Mouse (Mus musculus) lung, postnatal 4 days (tissue): ENCODE measurements around the gene Nup107.
"Not testable (repeated sequence)": the region's sequence is repeated elsewhere in the genome, so short reads cannot be mapped to it uniquely, and the experiment has no call there.

ENCODE experiments used
- DNase-seq, 2 experiments: peaks; one replicate each; pipeline ENCODE4 v3.0.0; 2021

Gene Nup107

GRCm38 (mm10) chr10:117732962-117733592 is 59.4 kb downstream of the Nup107 start:
- DNase-seq: peak in 1 of 2 experiments; percentile 4

- DNase-seq: no peak
Observed at GRCm38 (mm10) chr10:117732184-117732583, 60.3 kb downstream of the Nup107 start.

- DNase-seq: peak; percentile 75 to 78
Observed at GRCm38 (mm10) chr10:117731244-117732101, 61.0 kb downstream of the Nup107 start.

GRCm38 (mm10) chr10:117730637-117731203 is 61.8 kb downstream of the Nup107 start:
- DNase-seq: no peak

GRCm38 (mm10) chr10:117730140-117730539 is 62.4 kb downstream of the Nup107 start:
- no peak for DNase-seq

- DNase-seq: peak; percentile 61 to 83
Observed at GRCm38 (mm10) chr10:117729139-117729814, 63.2 kb downstream of the Nup107 start.

- DNase-seq: peak in 1 of 2 experiments; percentile 17
Observed at GRCm38 (mm10) chr10:117728574-117728973, 63.9 kb downstream of the Nup107 start.

- DNase-seq: peak in 1 of 2 experiments; percentile 11
Observed at GRCm38 (mm10) chr10:117727518-117728110, 64.9 kb downstream of the Nup107 start.

GRCm38 (mm10) chr10:117726888-117727385 is 65.6 kb downstream of the Nup107 start:
- no peak for DNase-seq

- peak in 1 of 2 experiments; percentile 4 for DNase-seq
Observed at GRCm38 (mm10) chr10:117726350-117726749, 66.2 kb downstream of the Nup107 start.

GRCm38 (mm10) chr10:117725671-117726070 is 66.8 kb downstream of the Nup107 start:
- DNase-seq: no peak

GRCm38 (mm10) chr10:117724804-117725361 is 67.6 kb downstream of the Nup107 start:
- DNase-seq: no peak

- no peak for DNase-seq
Observed at GRCm38 (mm10) chr10:117724136-117724718, 68.3 kb downstream of the Nup107 start.

GRCm38 (mm10) chr10:117718161-117719119 is 74.1 kb downstream of the Nup107 start:
- DNase-seq: peak; percentile 31 to 53

- peak; percentile 45 to 64 for DNase-seq
Observed at GRCm38 (mm10) chr10:117717583-117717982, 74.9 kb downstream of the Nup107 start.

- no peak for DNase-seq
Observed at GRCm38 (mm10) chr10:117716686-117717085, 75.8 kb downstream of the Nup107 start.

GRCm38 (mm10) chr10:117715654-117716053 is 76.9 kb downstream of the Nup107 start:
- DNase-seq: not testable (repeated sequence)

- DNase-seq: no peak
Observed at GRCm38 (mm10) chr10:117714928-117715500, 77.5 kb downstream of the Nup107 start.

- no peak for DNase-seq
Observed at GRCm38 (mm10) chr10:117714048-117714545, 78.4 kb downstream of the Nup107 start.

GRCm38 (mm10) chr10:117713466-117713865 is 79.0 kb downstream of the Nup107 start:
- DNase-seq: no peak
